Mouse (Mus musculus) embryo, embryonic 11 days (tissue): Measurements from ENCODE around the gene Myo10.

Experiments
- DNase-seq: peaks from one replicate; pipeline ENCODE4 v3.0.0-alpha.2; 2015

Myo10 gene

DNA sequence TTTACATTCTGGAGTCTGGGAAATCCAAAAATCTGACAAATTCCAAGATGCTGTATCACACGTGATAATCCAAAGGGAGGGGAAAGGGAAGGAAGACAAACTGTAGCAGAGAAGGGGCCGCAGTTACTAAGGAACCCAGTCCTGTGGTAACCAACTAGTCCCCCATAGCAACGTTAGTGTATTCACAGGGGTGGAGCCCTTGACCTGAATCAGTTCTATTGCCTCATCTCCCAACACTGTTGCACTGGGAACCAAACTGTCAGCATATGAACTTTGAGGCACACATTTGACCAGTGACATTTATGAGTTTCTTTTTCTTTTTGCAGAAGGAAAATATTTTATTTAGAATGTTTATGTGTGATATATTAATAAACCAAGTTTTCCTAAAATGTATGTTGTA is 237.1 kb downstream of the Myo10 start:
- DNase-seq: no peak

DNA sequence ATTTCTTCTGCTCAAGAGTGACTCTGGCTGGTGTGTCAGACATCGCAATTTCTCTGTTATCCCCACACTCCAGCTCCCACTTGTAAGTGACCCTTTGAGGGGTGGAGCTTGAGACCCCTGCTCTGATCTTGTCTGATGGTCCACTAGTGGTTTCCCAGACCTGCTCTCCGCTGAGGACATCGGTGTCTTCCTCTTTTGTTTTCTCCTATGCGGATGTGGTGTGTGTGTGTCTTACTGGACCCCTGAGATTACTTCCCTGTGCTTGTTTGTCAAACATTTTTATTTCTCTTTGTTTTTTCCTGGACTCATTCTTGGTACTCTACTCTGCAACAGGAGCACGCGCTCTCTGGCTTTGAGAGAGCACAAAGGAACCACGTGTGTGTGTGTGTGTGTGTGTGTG is 239.6 kb downstream of the Myo10 start:
- no peak for DNase-seq
